Mouse (Mus musculus) cortical plate, adult 2 months (tissue): ENCODE measurements around the gene Trp53i11. TPM values are rescaled to one million over a fixed set of nuclear protein-coding genes. Genes with fewer than 3 reads are reported as not detected.

Source experiments
- H3K27ac ChIP-seq: fragments of 200-500 bp; 2 replicates; pipeline ENCODE4 v1.5.1; 2012; ENCODE audit warnings: low read length, control low read depth, inconsistent platforms; ENCODE audit not compliant: insufficient read depth
- H3K4me1 ChIP-seq: fragments of 200-500 bp; 2 replicates; pipeline ENCODE4 v1.6.1; 2011; ENCODE audit warnings: low read length; ENCODE audit not compliant: control insufficient read depth, insufficient read depth
- H3K4me3 ChIP-seq: fragments of 200-500 bp; 2 replicates; pipeline ENCODE4 v1.5.1; 2011; ENCODE audit warnings: mild to moderate bottlenecking, low read length, control low read depth; ENCODE audit not compliant: insufficient read depth
- CTCF ChIP-seq: fragments of 200-500 bp; IDR thresholded peaks from 2 replicates; pipeline ENCODE4 v1.5.1; 2011; ENCODE audit warnings: mild to moderate bottlenecking, control low read depth, low read length; ENCODE audit not compliant: insufficient read depth; ENCODE audit errors: extremely low read depth
- POLR2A ChIP-seq: fragments of 200-500 bp; IDR thresholded peaks from 2 replicates; pipeline ENCODE4 v1.6.1; 2011; ENCODE audit warnings: mild to moderate bottlenecking, low read length, control low read depth; ENCODE audit not compliant: insufficient read depth; ENCODE audit errors: extremely low read depth
- polyA plus RNA-seq: library from polyadenylated mRNA; depleted of rRNA; stranded (reverse); fragments of >200 nt; gene quantifications from 2 replicates; pipeline ENCODE4 v1.2.3, GENCODE M21; 2012

Gene Trp53i11
- polyA plus RNA-seq, 1 experiment: 62.5 TPM

- Histone ChIP-seq H3K27ac (peak overlapping the region; percentile 85), H3K4me1 (peaks cover 15% of the 10 kb centered on the region), H3K4me3 (no peak overlapping the region)
- no peak for TF ChIP-seq POLR2A
- no peak for TF ChIP-seq CTCF
Measured at GRCm38 (mm10) chr2:93179603-93180002, 7.7 kb upstream of the Trp53i11 start.

- Histone ChIP-seq H3K4me1 (peaks cover 15% of the 10 kb centered on the region), H3K27ac (peak overlapping the region; percentile 85), H3K4me3 (peak overlapping the region; percentile 5; the same call in 1 of the 2 replicates)
- TF ChIP-seq CTCF (no peak), POLR2A (0 out of 2 replicates have a peak, but pooled peaks have one; percentile 23)
Measured at GRCm38 (mm10) chr2:93180077-93180844, 7.1 kb upstream of the Trp53i11 start.

GRCm38 (mm10) chr2:93182859-93183258 is 4.5 kb upstream of the Trp53i11 start:
- Histone ChIP-seq H3K4me3 (no peak overlapping the region), H3K27ac (no peak overlapping the region), H3K4me1 (peaks cover 8% of the 10 kb centered on the region)
- TF ChIP-seq CTCF (no peak), POLR2A (no peak)

GRCm38 (mm10) chr2:93188020-93188760 is 842 bp downstream of the Trp53i11 start:
- peaks cover 3% of the 10 kb centered on the region for H3K4me1 ChIP-seq

GRCm38 (mm10) chr2:93188761-93189458 is 1.6 kb downstream of the Trp53i11 start:
- Histone ChIP-seq H3K27ac (no peak overlapping the region), H3K4me3 (peak overlapping the region; percentile 81), H3K4me1 (peaks cover 2% of the 10 kb centered on the region)
- no peak for TF ChIP-seq POLR2A
- no peak for TF ChIP-seq CTCF

More at GRCm38 (mm10) chr2:93188020-93188760, 842 bp downstream of the Trp53i11 start:
- Histone ChIP-seq H3K27ac (0 out of 2 replicates have a peak overlapping the region, but pooled peaks have one; percentile 38), H3K4me3 (peak overlapping the region; percentile 81)
- TF ChIP-seq CTCF (no peak), POLR2A (no peak)

- H3K4me1 ChIP-seq: peaks cover 2% of the 10 kb centered on the region
- no peak overlapping the region for H3K4me3 ChIP-seq
- TF ChIP-seq POLR2A (no peak), CTCF (no peak)
- no peak overlapping the region for H3K27ac ChIP-seq
Measured at GRCm38 (mm10) chr2:93190771-93191487, 3.6 kb downstream of the Trp53i11 start.

GRCm38 (mm10) chr2:93191488-93192181 is 4.3 kb downstream of the Trp53i11 start:
- H3K27ac ChIP-seq: no peak overlapping the region
- no peak overlapping the region for H3K4me3 ChIP-seq
- H3K4me1 ChIP-seq: peaks cover 2% of the 10 kb centered on the region
- TF ChIP-seq CTCF: no peak
- no peak for TF ChIP-seq POLR2A

GRCm38 (mm10) chr2:93192182-93192560 is 4.8 kb downstream of the Trp53i11 start:
- H3K27ac ChIP-seq: no peak overlapping the region
- H3K4me1 ChIP-seq: peaks cover 2% of the 10 kb centered on the region
- no peak for TF ChIP-seq CTCF
- no peak for TF ChIP-seq POLR2A
- H3K4me3 ChIP-seq: no peak overlapping the region
